Mouse (Mus musculus) liver, embryonic 14.5 days (tissue): ENCODE data around the gene Heyl. TPM values are rescaled to one million over a fixed set of nuclear protein-coding genes. Genes with fewer than 3 reads are reported as not detected.
A peak's percentile ranks its signal among the peaks of the same experiment; 100 is the strongest.

Experiments
- ATAC-seq: fragments of 200-750 bp; cut with Nextera tagmentation; 2 replicates; pipeline ENCODE4 v1.8.0; 2017; ENCODE audit warnings: moderate number of reproducible peaks, mild to moderate bottlenecking, moderate library complexity; ENCODE audit not compliant: insufficient read depth
- DNase-seq, 3 experiments: peaks; one replicate each; pipeline ENCODE4 v3.0.0-alpha.2; 2012 to 2013; ENCODE audit warnings: low read depth in 3 of 3, low spot score in 3 of 3
- H3K27ac ChIP-seq: fragments of 300-500 bp; sonication (generic); 2 replicates; pipeline ENCODE4 v1.5.1; 2014; ENCODE audit warnings: moderate library complexity, mild to moderate bottlenecking, control low read depth, inconsistent platforms
- H3K27me3 ChIP-seq: fragments of 300-500 bp; sonication (generic); 2 replicates; pipeline ENCODE4 v1.6.1; 2014; ENCODE audit warnings: mild to moderate bottlenecking, low read length, moderate library complexity; ENCODE audit not compliant: control insufficient read depth, insufficient read depth
- H3K36me3 ChIP-seq: fragments of 300-500 bp; sonication (generic); replicated peaks from 2 replicates; pipeline ENCODE4 v1.6.1; 2014; ENCODE audit warnings: low read depth; ENCODE audit not compliant: control insufficient read depth, insufficient read depth
- H3K4me1 ChIP-seq, 2 experiments: fragments of 200-500 bp in 1 of 2; fragments of 300-500 bp in 1 of 2; sonication (generic) in 1 of 2; replicated peaks; 2 replicates each; pipeline ENCODE4 v1.6.1; 2012 to 2014; ENCODE audit warnings: antibody characterized with exemption in 1 of 2, inconsistent platforms in 1 of 2, low read length in 1 of 2; ENCODE audit not compliant: control insufficient read depth in 2 of 2, insufficient read depth in 2 of 2
- H3K4me2 ChIP-seq: fragments of 300-500 bp; sonication (generic); 2 replicates; pipeline ENCODE4 v1.6.1; 2014; ENCODE audit warnings: low read depth, mild to moderate bottlenecking, control low read depth, moderate library complexity
- H3K4me3 ChIP-seq, 2 experiments: fragments of 200-500 bp in 1 of 2; fragments of 300-500 bp in 1 of 2; sonication (generic) in 1 of 2; 2 replicates each; pipeline ENCODE4 v1.5.1; 2012 to 2014; ENCODE audit warnings: low read depth in 2 of 2, low read length in 2 of 2, mild to moderate bottlenecking in 2 of 2, control low read depth in 1 of 2, inconsistent platforms in 1 of 2, moderate library complexity in 1 of 2; ENCODE audit not compliant: insufficient read depth in 1 of 2
- H3K9ac ChIP-seq: fragments of 300-500 bp; sonication (generic); replicated peaks from 2 replicates; pipeline ENCODE4 v1.6.1; 2014; ENCODE audit warnings: mild to moderate bottlenecking, control low read depth, moderate library complexity
- H3K9me3 ChIP-seq: fragments of 300-500 bp; sonication (generic); 2 replicates; pipeline ENCODE4 v1.6.1; 2016; ENCODE audit warnings: low read length, mixed read lengths; ENCODE audit not compliant: control insufficient read depth
- CTCF ChIP-seq: IDR thresholded peaks from 2 replicates; pipeline ENCODE4 v1.5.1; 2016; ENCODE audit warnings: antibody characterized with exemption, low read depth, control low read depth
- EP300 ChIP-seq: IDR thresholded peaks from 2 replicates; pipeline ENCODE4 v1.6.1; 2016; ENCODE audit warnings: antibody characterized with exemption, low read depth
- WGBS: fragments of 180-500 bp; shearing (Covaris S2); extraction: QIAGEN DNeasy Blood & Tissue Kit; methylation state at CpG from one replicate; pipeline ENCODE4 v1.1.7; 2014; ENCODE audit not compliant: insufficient replicate concordance; 5-methylcytosine and 5-hydroxymethylcytosine counted together
- polyA plus RNA-seq, 2 experiments: library from polyadenylated mRNA; depleted of rRNA in 1 of 2; stranded (reverse) in 1 of 2; unstranded in 1 of 2; fragments of >200 nt; fragmentation: Nextera tagmentation in 1 of 2; extraction: Ambion mirVana in 1 of 2; gene quantifications; 2 replicates each; pipeline versions ENCODE4 v1.2.1 to v1.2.3; 2012 to 2014

Heyl gene
- 0.29 and 0.42 TPM in 2 replicates for polyA plus RNA-seq (2012; rRNA removed)
- polyA plus RNA-seq (2014; fragmentation: Nextera tagmentation; extraction: Ambion mirVana) = 0.46 and 0.62 TPM in 2 replicates

DNA sequence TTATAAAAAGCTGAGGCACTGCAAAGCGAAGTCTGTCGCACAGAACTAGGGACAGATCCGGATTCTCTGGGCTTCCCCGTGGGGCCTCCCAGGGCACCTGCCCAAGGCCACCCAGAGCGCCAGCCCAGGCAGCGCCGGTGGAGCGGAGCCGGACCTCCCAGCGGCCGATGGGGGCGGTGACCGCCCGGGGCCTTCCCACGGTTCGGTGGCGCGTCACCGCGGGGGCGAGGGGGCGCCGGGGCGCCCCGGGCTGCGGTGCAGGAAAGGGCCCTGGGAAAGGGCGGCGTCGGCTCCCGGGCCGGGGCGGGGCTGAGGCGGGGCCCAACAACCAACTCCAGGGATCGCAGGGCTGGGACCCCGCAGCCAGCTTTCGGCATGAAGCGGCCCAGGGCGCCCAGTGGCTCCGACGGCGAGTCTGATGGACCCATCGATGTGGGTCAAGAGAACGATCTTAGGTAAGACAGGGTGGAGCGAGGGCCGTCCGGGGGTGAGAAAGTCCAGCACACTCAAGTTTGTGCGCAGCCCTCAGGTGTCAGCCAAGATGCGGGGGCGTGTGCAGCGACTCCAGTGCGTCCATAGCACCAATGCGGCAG lies at the start of gene Heyl:
Gene Heyl, plus strand, starts transcription at position 65 of the 593 bp plus-strand sequence.
- ATAC-seq = 0 out of 2 replicates have a peak, but pooled peaks have one; percentile 26
- Histone ChIP-seq H3K27me3 (peaks cover 31% of the 10 kb centered on the region), H3K4me2 (peak within 1 kb of the TSS; percentile 55), H3K4me1 (0 out of 4 replicates have a peak, but pooled peaks cover 0 to 2% of the 10 kb centered on the region in 2 experiments), H3K9me3 (no peaks in the 10 kb centered on the region), H3K36me3 (no peaks in the 10 kb centered on the region), H3K27ac (no peak within 1 kb of the TSS), H3K9ac (no peak within 1 kb of the TSS), H3K4me3 (peak within 1 kb of the TSS; percentile 13 to 37; a peak in 3 of 4 replicates)
- no peak for DNase-seq
- 4% methylated on average over 50 of the region's 52 CpGs for WGBS
- TF ChIP-seq CTCF (no peak), EP300 (no peak)

GRCm38 (mm10) chr4:123184816-123185215 lies 48.5 kb upstream of the Heyl start:
- no peak overlapping the region for H3K27ac ChIP-seq
- DNase-seq = no peak
- no peaks in the 10 kb centered on the region for H3K9me3 ChIP-seq
- H3K27me3 ChIP-seq = peaks cover 50% of the 10 kb centered on the region
- WGBS = 22% methylated on average over 3 of the region's 3 CpGs
- H3K4me2 ChIP-seq = no peak overlapping the region
- H3K4me1 ChIP-seq = no peaks in the 10 kb centered on the region
- ATAC-seq = no peak
- TF ChIP-seq CTCF (no peak), EP300 (no peak)
- no peak overlapping the region for H3K4me3 ChIP-seq
- H3K36me3 ChIP-seq = no peaks in the 10 kb centered on the region
- no peak overlapping the region for H3K9ac ChIP-seq

- no peak overlapping the region for H3K4me3 ChIP-seq
- 64% methylated on average over 11 of the region's 11 CpGs for WGBS
- no peak for ATAC-seq
- H3K9ac ChIP-seq = no peak overlapping the region
- no peaks in the 10 kb centered on the region; the same call in 1 of the 2 replicates for H3K27me3 ChIP-seq
- H3K27ac ChIP-seq = no peak overlapping the region
- no peak overlapping the region for H3K4me2 ChIP-seq
- no peak for TF ChIP-seq EP300
- no peak for TF ChIP-seq CTCF
- H3K4me1 ChIP-seq = no peaks in the 10 kb centered on the region
- no peaks in the 10 kb centered on the region for H3K9me3 ChIP-seq
- no peak for DNase-seq
- H3K36me3 ChIP-seq = no peaks in the 10 kb centered on the region
Measured at GRCm38 (mm10) chr4:123192336-123192735, 41.0 kb upstream of the Heyl start.

DNA sequence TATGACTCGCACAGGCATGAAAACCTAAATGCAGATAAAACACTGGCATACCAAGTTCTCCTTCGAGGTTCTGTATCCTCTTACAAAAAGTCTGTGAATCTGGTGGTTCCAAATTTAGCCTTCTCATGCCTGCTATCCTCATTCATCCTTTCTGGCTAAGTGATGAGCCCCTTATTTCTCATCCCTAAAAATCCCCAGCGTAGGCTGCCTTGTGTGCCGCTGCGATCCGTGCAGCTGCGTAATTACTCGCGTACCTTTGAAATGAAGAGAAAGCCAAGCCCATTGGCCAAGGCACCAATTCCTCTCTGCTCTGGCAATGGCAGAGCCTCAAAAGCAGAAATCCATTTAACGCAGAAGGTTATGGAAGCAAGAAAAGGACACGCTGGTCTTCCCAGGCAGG lies 39.6 kb upstream of the Heyl start:
- WGBS = 79% methylated on average over 11 of the region's 11 CpGs
- Histone ChIP-seq H3K9me3 (no peaks in the 10 kb centered on the region), H3K27ac (no peak overlapping the region), H3K4me3 (no peak overlapping the region), H3K4me1 (no peaks in the 10 kb centered on the region), H3K4me2 (no peak overlapping the region), H3K9ac (no peak overlapping the region), H3K36me3 (no peaks in the 10 kb centered on the region), H3K27me3 (no peaks in the 10 kb centered on the region; the same call in 1 of the 2 replicates)
- TF ChIP-seq CTCF (no peak), EP300 (no peak)
- DNase-seq = no peak
- ATAC-seq = no peak

GRCm38 (mm10) chr4:123196695-123197094 lies 36.7 kb upstream of the Heyl start:
- H3K4me2 ChIP-seq = no peak overlapping the region
- no peak for TF ChIP-seq CTCF
- no peak for TF ChIP-seq EP300
- H3K36me3 ChIP-seq = no peaks in the 10 kb centered on the region
- no peak for ATAC-seq
- no peak overlapping the region for H3K4me3 ChIP-seq
- H3K9me3 ChIP-seq = no peaks in the 10 kb centered on the region
- H3K27ac ChIP-seq = no peak overlapping the region
- no peaks in the 10 kb centered on the region for H3K4me1 ChIP-seq
- 29% methylated on average over 6 of the region's 6 CpGs for WGBS
- H3K27me3 ChIP-seq = peaks cover 10% of the 10 kb centered on the region
- no peak for DNase-seq
- no peak overlapping the region for H3K9ac ChIP-seq
